11 mouse cellular contexts compared by ENCODE assay signal in genomic region chr13:47650093-47650492, GRCm38 (mm10).
DNase-seq lines count a peak whose midpoint lies in the region; ATAC-seq and TF ChIP-seq lines count a peak whose summit lies in the region.
"Had no signal": no experiment of that assay in that cellular context is flagged by ENCODE, and none has a peak within 500 bp of the region (broad histone marks: within the 10 kb centered on the region; RNA-seq: fewer than 3 reads in every experiment).

No protein-coding gene starts in this region.

- no peaks in the 10 kb centered on the region for H3K27me3 ChIP-seq in lung, embryonic 14.5 days (ENCODE audit: insufficient read depth, low read length)
- no peaks in the 10 kb centered on the region for H3K27me3 ChIP-seq in embryonic facial prominence, embryonic 12.5 days
- H3K27me3 ChIP-seq: liver, embryonic 15.5 days had no signal

- TF ChIP-seq POLR2A in lung, adult 2 months (IDR thresholded peaks at IDR 0.05; ENCODE audit: borderline replicate concordance, extremely low read depth, low read depth, low read length), result no peak

- H3K9me3 ChIP-seq in lung, embryonic 14.5 days (ENCODE audit: low read depth, low read length), result no peaks in the 10 kb centered on the region
- H3K9me3 ChIP-seq in embryonic facial prominence, embryonic 12.5 days, result no peaks in the 10 kb centered on the region
- H3K9me3 ChIP-seq: liver, embryonic 15.5 days had no signal

- no peak overlapping the region for H3K27ac ChIP-seq in lung, embryonic 14.5 days (ENCODE audit: low read depth)
- H3K27ac ChIP-seq in embryonic facial prominence, embryonic 12.5 days, result no peak overlapping the region
- H3K27ac ChIP-seq: liver, embryonic 15.5 days had no signal

- H3K9ac ChIP-seq in lung, embryonic 14.5 days, result no peak overlapping the region
- H3K9ac ChIP-seq in embryonic facial prominence, embryonic 12.5 days, result no peak overlapping the region
- H3K9ac ChIP-seq: liver, embryonic 15.5 days had no signal

- intact Hi-C loops in heart, postnatal 14 days (cut with DNase I), result no loop called here
- intact Hi-C loops in left cerebral cortex, postnatal 10 days (cut with DNase I), result no loop called here

- H3K4me1 ChIP-seq in lung, embryonic 14.5 days (ENCODE audit: insufficient read depth), result no peaks in the 10 kb centered on the region
- no peaks in the 10 kb centered on the region for H3K4me1 ChIP-seq in lung, adult 2 months (ENCODE audit: control insufficient read depth, insufficient read depth, low read length)
- H3K4me1 ChIP-seq in embryonic facial prominence, embryonic 12.5 days, result no peaks in the 10 kb centered on the region
- H3K4me1 ChIP-seq: liver, embryonic 15.5 days had no signal

- 60% methylated on average over 13 of the region's 13 CpGs for WGBS in lung, embryonic 14.5 days
- 63% methylated on average over 13 of the region's 13 CpGs for WGBS in lung, adult 2 months
- WGBS in embryonic facial prominence, embryonic 12.5 days, result 62% methylated on average over 13 of the region's 13 CpGs

- peak overlapping the region; percentile 45 for H3K4me2 ChIP-seq in lung, embryonic 14.5 days
- peak overlapping the region; percentile 14 for H3K4me2 ChIP-seq in embryonic facial prominence, embryonic 12.5 days (replicated peaks)
- H3K4me2 ChIP-seq: liver, embryonic 15.5 days had no signal

- H3K36me3 ChIP-seq in lung, embryonic 14.5 days (ENCODE audit: insufficient read depth), result no peaks in the 10 kb centered on the region
- H3K36me3 ChIP-seq in embryonic facial prominence, embryonic 12.5 days, result no peaks in the 10 kb centered on the region
- H3K36me3 ChIP-seq: liver, embryonic 15.5 days had no signal

- peak; percentile 5 for DNase-seq in lung, embryonic 14.5 days
- DNase-seq in lung, adult 2 months, result no peak
- peak; percentile 16 to 30 for DNase-seq in heart, postnatal 14 days
- DNase-seq in mesoderm, embryonic 11.5 days (ENCODE audit: low read depth, low spot score), result peak; percentile 23
- DNase-seq in layer of hippocampus, postnatal 10 days (ENCODE audit: low spot score in 2 of 2), result no peak
- no peak for DNase-seq in left cerebral cortex, postnatal 10 days (ENCODE audit: extremely low spot score in 1 of 2, low spot score in 2 of 2)
- DNase-seq in gastrocnemius, adult 8-10 months (ENCODE audit: low spot score in 2 of 2), result no peak
- DNase-seq: cerebellum, adult 11 months had no signal

- ATAC-seq in lung, embryonic 14.5 days (ENCODE audit: insufficient read depth), result no peak
- ATAC-seq in embryonic facial prominence, embryonic 12.5 days (ENCODE audit: insufficient number of reproducible peaks, insufficient read depth, low FRiP score, low TSS enrichment), result no peak
- ATAC-seq: CD4-positive, CD25-positive, alpha-beta regulatory T cell, adult 4 months had no signal

- no peak overlapping the region for H3K4me3 ChIP-seq in lung, embryonic 14.5 days (ENCODE audit: low read depth, low read length)
- no peak overlapping the region for H3K4me3 ChIP-seq in lung, adult 2 months (replicated peaks; ENCODE audit: extremely low read depth, low read depth, low read length)
- no peak overlapping the region for H3K4me3 ChIP-seq in embryonic facial prominence, embryonic 12.5 days
- H3K4me3 ChIP-seq: liver, embryonic 15.5 days had no signal

- TF ChIP-seq CTCF in lung, embryonic 14.5 days (IDR thresholded peaks at IDR 0.05; ENCODE audit: low read depth), result no peak
- TF ChIP-seq CTCF in lung, adult 2 months (IDR thresholded peaks at IDR 0.05; ENCODE audit: insufficient read depth, low read length), result no peak

Comparison
In these comparisons a context has a peak if more than half of its experiments do, and no peak if none do; other contexts are left out.
1. DNase-seq: peak in lung, embryonic 14.5 days (single experiment), heart, postnatal 14 days (2 of 2) and mesoderm, embryonic 11.5 days (single experiment); none in lung, adult 2 months (single experiment), layer of hippocampus, postnatal 10 days (0 of 2), left cerebral cortex, postnatal 10 days (0 of 2) and gastrocnemius, adult 8-10 months (0 of 2).